Mouse (Mus musculus): ENCODE results near the gene Tmem178b. TPM values are rescaled to one million over a fixed set of nuclear protein-coding genes. Genes with fewer than 3 reads are reported as not detected.

Tmem178b gene
- total and polyA plus RNA-seq, 2 experiments from 2014 or later: 0.07 TPM; not detected in 1

- Histone ChIP-seq H3K4me1 (ENCODE audit: control insufficient read depth, insufficient read depth) (no peaks in the 10 kb centered on the region), H3K27me3 (ENCODE audit: control insufficient read depth, insufficient read depth, low read length) (no peaks in the 10 kb centered on the region), H3K4me3 (ENCODE audit: low read depth, low read length) (no peak overlapping the region), H3K36me3 (replicated peaks; ENCODE audit: control insufficient read depth, insufficient read depth, low read length) (no peaks in the 10 kb centered on the region), H3K9me3 (replicated peaks; ENCODE audit: control insufficient read depth, low read length) (no peaks in the 10 kb centered on the region), H3K27ac (ENCODE audit: low read depth) (no peak overlapping the region), H3K4me2 (ENCODE audit: low read depth, low read length) (no peak overlapping the region), H3K9ac (replicated peaks; ENCODE audit: low read depth, low read length) (no peak overlapping the region)
- DNase-seq (ENCODE audit: low spot score) (no peak), ATAC-seq (ENCODE audit: insufficient read depth, low read depth) (no peak)
- TF ChIP-seq EP300 (IDR thresholded peaks at IDR 0.05; ENCODE audit: low read depth): no peak
- TF ChIP-seq CTCF (IDR thresholded peaks at IDR 0.05; ENCODE audit: low read depth): no peak
- WGBS: 75% methylated on average over 4 of the region's 4 CpGs
Measured at GRCm38 (mm10) chr6:39849667-39850066, 23.4 kb upstream of the Tmem178b start.

DNA sequence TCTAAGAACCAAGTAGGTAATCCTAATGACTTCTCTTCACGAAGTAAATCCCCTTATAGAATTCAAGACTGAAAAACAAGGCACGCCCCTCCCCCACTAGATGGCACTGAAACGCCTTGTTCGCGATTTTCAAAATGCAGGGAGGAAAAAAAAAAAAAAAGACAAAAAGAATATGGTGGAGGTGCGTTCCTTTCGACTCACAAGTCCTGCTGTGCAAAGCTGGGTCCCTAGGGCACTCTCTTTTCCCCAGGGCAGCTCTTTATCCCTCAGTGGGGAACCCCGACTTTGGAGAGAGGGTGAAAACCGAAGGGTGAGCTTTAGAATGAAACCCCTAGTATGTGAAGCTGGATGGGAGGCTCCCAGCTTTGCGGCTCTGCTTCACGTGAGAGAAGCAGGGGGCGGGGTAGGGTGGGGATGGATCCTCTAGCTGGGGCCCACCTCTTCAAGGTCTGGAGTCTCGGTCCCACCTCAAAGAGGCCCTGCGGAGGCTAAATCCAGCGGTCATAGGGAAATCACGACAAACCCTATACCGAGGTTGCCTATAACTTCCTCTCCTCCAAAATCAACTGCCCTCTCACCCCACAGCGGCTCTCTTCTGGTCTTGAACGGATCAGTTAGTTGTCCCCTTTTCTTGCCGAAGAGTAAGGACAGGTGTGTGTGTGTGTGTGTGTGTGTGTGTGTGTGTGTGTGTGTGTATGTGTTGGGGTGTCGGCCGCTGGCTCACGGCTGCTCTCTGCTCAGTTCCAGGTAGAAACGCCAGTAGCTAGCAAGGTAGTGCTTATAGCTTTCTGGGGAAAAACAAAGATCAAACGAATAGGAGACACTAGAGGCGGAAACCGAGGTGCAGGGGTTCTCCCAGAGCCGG, 2.6 kb upstream of the Tmem178b start:
- Histone ChIP-seq H3K9me3 (replicated peaks; ENCODE audit: control insufficient read depth, low read length) (no peaks in the 10 kb centered on the region), H3K9ac (replicated peaks; ENCODE audit: low read depth, low read length) (no peak overlapping the region), H3K36me3 (replicated peaks; ENCODE audit: control insufficient read depth, insufficient read depth, low read length) (no peaks in the 10 kb centered on the region), H3K4me3 (ENCODE audit: low read depth, low read length) (peak overlapping the region; percentile 54), H3K27me3 (ENCODE audit: control insufficient read depth, insufficient read depth, low read length) (peaks cover 60% of the 10 kb centered on the region), H3K4me1 (ENCODE audit: control insufficient read depth, insufficient read depth) (peaks cover 16% of the 10 kb centered on the region; the same call in 1 of the 2 replicates), H3K27ac (ENCODE audit: low read depth) (no peak overlapping the region), H3K4me2 (ENCODE audit: low read depth, low read length) (peak overlapping the region; percentile 81)
- TF ChIP-seq CTCF (IDR thresholded peaks at IDR 0.05; ENCODE audit: low read depth): no peak
- no peak for TF ChIP-seq EP300 (IDR thresholded peaks at IDR 0.05; ENCODE audit: low read depth)
- no peak for ATAC-seq (ENCODE audit: insufficient read depth, low read depth)
- WGBS: under 1% methylated on average over 28 of the region's 28 CpGs
- DNase-seq (ENCODE audit: low spot score): no peak

GRCm38 (mm10) chr6:39871381-39872305, 1.4 kb upstream of the Tmem178b start:
- Histone ChIP-seq H3K4me1 (ENCODE audit: control insufficient read depth, insufficient read depth) (peaks cover 16% of the 10 kb centered on the region; the same call in 1 of the 2 replicates), H3K27ac (ENCODE audit: low read depth) (no peak overlapping the region), H3K9me3 (replicated peaks; ENCODE audit: control insufficient read depth, low read length) (no peaks in the 10 kb centered on the region), H3K4me3 (ENCODE audit: low read depth, low read length) (peak overlapping the region; percentile 54), H3K27me3 (ENCODE audit: control insufficient read depth, insufficient read depth, low read length) (peaks cover 61% of the 10 kb centered on the region), H3K9ac (replicated peaks; ENCODE audit: low read depth, low read length) (peak overlapping the region; percentile 7; the same call in 1 of the 2 replicates), H3K36me3 (replicated peaks; ENCODE audit: control insufficient read depth, insufficient read depth, low read length) (no peaks in the 10 kb centered on the region), H3K4me2 (ENCODE audit: low read depth, low read length) (peak overlapping the region; percentile 81)
- peak; percentile 80 for ATAC-seq (ENCODE audit: insufficient read depth, low read depth)
- TF ChIP-seq EP300 (IDR thresholded peaks at IDR 0.05; ENCODE audit: low read depth) (no peak), CTCF (IDR thresholded peaks at IDR 0.05; ENCODE audit: low read depth) (0 out of 2 replicates have a peak, but pooled peaks have one; percentile 5)
- peak; percentile 41 for DNase-seq (ENCODE audit: low spot score)
- under 1% methylated on average over 70 of the region's 71 CpGs for WGBS

GRCm38 (mm10) chr6:39872306-39872900, 668 bp upstream of the Tmem178b start:
- no peak for DNase-seq (ENCODE audit: low spot score)
- TF ChIP-seq EP300 (IDR thresholded peaks at IDR 0.05; ENCODE audit: low read depth): no peak
- TF ChIP-seq CTCF (IDR thresholded peaks at IDR 0.05; ENCODE audit: low read depth): no peak
- H3K27ac ChIP-seq (ENCODE audit: low read depth): no peak overlapping the region
- no peaks in the 10 kb centered on the region for H3K9me3 ChIP-seq (replicated peaks; ENCODE audit: control insufficient read depth, low read length)
- peaks cover 61% of the 10 kb centered on the region for H3K27me3 ChIP-seq (ENCODE audit: control insufficient read depth, insufficient read depth, low read length)
- peak; percentile 5; the same call in 1 of the 2 replicates for ATAC-seq (ENCODE audit: insufficient read depth, low read depth)
- WGBS: 1% methylated on average over 39 of the region's 39 CpGs
- H3K36me3 ChIP-seq (replicated peaks; ENCODE audit: control insufficient read depth, insufficient read depth, low read length): no peaks in the 10 kb centered on the region
- H3K4me1 ChIP-seq (ENCODE audit: control insufficient read depth, insufficient read depth): peaks cover 16% of the 10 kb centered on the region; the same call in 1 of the 2 replicates
- H3K9ac ChIP-seq (replicated peaks; ENCODE audit: low read depth, low read length): no peak overlapping the region; the same call in 1 of the 2 replicates
- peak overlapping the region; percentile 81 for H3K4me2 ChIP-seq (ENCODE audit: low read depth, low read length)
- H3K4me3 ChIP-seq (ENCODE audit: low read depth, low read length): peak overlapping the region; percentile 54

- H3K36me3 ChIP-seq (replicated peaks; ENCODE audit: control insufficient read depth, insufficient read depth, low read length): no peaks in the 10 kb centered on the region
- H3K27me3 ChIP-seq (ENCODE audit: control insufficient read depth, insufficient read depth, low read length): peaks cover 53% of the 10 kb centered on the region
- TF ChIP-seq EP300 (IDR thresholded peaks at IDR 0.05; ENCODE audit: low read depth) (no peak), CTCF (IDR thresholded peaks at IDR 0.05; ENCODE audit: low read depth) (no peak)
- H3K4me2 ChIP-seq (ENCODE audit: low read depth, low read length): no peak overlapping the region
- no peak overlapping the region for H3K9ac ChIP-seq (replicated peaks; ENCODE audit: low read depth, low read length)
- ATAC-seq (ENCODE audit: insufficient read depth, low read depth) (no peak), DNase-seq (ENCODE audit: low spot score) (no peak)
- no peak overlapping the region for H3K4me3 ChIP-seq (ENCODE audit: low read depth, low read length)
- H3K27ac ChIP-seq (ENCODE audit: low read depth): no peak overlapping the region
- H3K4me1 ChIP-seq (ENCODE audit: control insufficient read depth, insufficient read depth): peaks cover 16% of the 10 kb centered on the region; the same call in 1 of the 2 replicates
- no peaks in the 10 kb centered on the region for H3K9me3 ChIP-seq (replicated peaks; ENCODE audit: control insufficient read depth, low read length)
- WGBS: 61% methylated on average over 4 of the region's 4 CpGs
Measured at GRCm38 (mm10) chr6:39875186-39875585, 2.1 kb downstream of the Tmem178b start.

All from heart, postnatal 0 days (tissue).